Mouse (Mus musculus) thymus, adult 2 months (tissue): ENCODE results near the gene Slc9a9. TPM values are rescaled to one million over a fixed set of nuclear protein-coding genes. Genes with fewer than 3 reads are reported as not detected.

Experiments used
- DNase-seq: peaks from one replicate; pipeline ENCODE4 v3.0.0; 2021
- H3K27ac ChIP-seq: fragments of 200-500 bp; 2 replicates; pipeline ENCODE4 v1.5.1; 2012; ENCODE audit warnings: low read length, control low read depth; ENCODE audit not compliant: control insufficient read depth, insufficient read depth
- H3K27me3 ChIP-seq: fragments of 200-500 bp; 2 replicates; pipeline ENCODE4 v1.6.1; 2012; ENCODE audit warnings: mild to moderate bottlenecking, low read length, moderate library complexity, mixed read lengths; ENCODE audit not compliant: control insufficient read depth, insufficient read depth
- H3K36me3 ChIP-seq: fragments of 200-500 bp; 2 replicates; pipeline ENCODE4 v1.6.1; 2012; ENCODE audit warnings: mild to moderate bottlenecking, low read length, moderate library complexity; ENCODE audit not compliant: control insufficient read depth, insufficient read depth
- H3K4me1 ChIP-seq: fragments of 200-500 bp; replicated peaks from 2 replicates; pipeline ENCODE4 v1.6.1; 2012; ENCODE audit warnings: low read length; ENCODE audit not compliant: control insufficient read depth, insufficient read depth
- H3K4me3 ChIP-seq: fragments of 200-500 bp; 2 replicates; pipeline ENCODE4 v1.5.1; 2012; ENCODE audit warnings: mild to moderate bottlenecking, low read length, control low read depth, moderate library complexity; ENCODE audit not compliant: control insufficient read depth, insufficient read depth
- CTCF ChIP-seq: fragments of 200-500 bp; IDR thresholded peaks from 2 replicates; pipeline ENCODE4 v1.5.1; 2012; ENCODE audit warnings: mild to moderate bottlenecking, control low read depth, low read length, moderate library complexity, borderline replicate concordance; ENCODE audit not compliant: control insufficient read depth, poor library complexity, insufficient read depth; ENCODE audit errors: extremely low read depth
- POLR2A ChIP-seq: fragments of 200-500 bp; IDR thresholded peaks from 2 replicates; pipeline ENCODE4 v1.6.1; 2012; ENCODE audit warnings: mild to moderate bottlenecking, low read length, control low read depth, moderate library complexity; ENCODE audit not compliant: control insufficient read depth, poor library complexity, insufficient read depth; ENCODE audit errors: extremely low read depth
- WGBS: fragments of 180-500 bp; shearing (Covaris S2); methylation state at CpG from one replicate; pipeline ENCODE4 v1.1.7; 2018; 5-methylcytosine and 5-hydroxymethylcytosine counted together
- polyA plus RNA-seq: library from polyadenylated mRNA; depleted of rRNA; stranded (reverse); fragments of >200 nt; gene quantifications from 2 replicates; pipeline ENCODE4 v1.2.3, GENCODE M21; 2012

Slc9a9 gene
- polyA plus RNA-seq, 1 experiment: 49.7 TPM

GRCm38 (mm10) chr9:94732599-94733287, 63.0 kb downstream of the Slc9a9 start:
- no peak overlapping the region for H3K27ac ChIP-seq
- no peaks in the 10 kb centered on the region for H3K4me1 ChIP-seq
- TF ChIP-seq POLR2A: no peak
- TF ChIP-seq CTCF: no peak
- DNase-seq: no peak
- no peaks in the 10 kb centered on the region for H3K36me3 ChIP-seq
- H3K4me3 ChIP-seq: no peak overlapping the region
- WGBS: 88% methylated on average over 8 of the region's 8 CpGs
- no peaks in the 10 kb centered on the region for H3K27me3 ChIP-seq

GRCm38 (mm10) chr9:94734320-94734719, 64.6 kb downstream of the Slc9a9 start:
- Histone ChIP-seq H3K4me3 (no peak overlapping the region), H3K4me1 (no peaks in the 10 kb centered on the region), H3K27ac (no peak overlapping the region), H3K36me3 (no peaks in the 10 kb centered on the region), H3K27me3 (no peaks in the 10 kb centered on the region)
- no peak for DNase-seq
- WGBS: 84% methylated on average over 1 of the region's 1 CpGs
- TF ChIP-seq POLR2A (no peak), CTCF (no peak)

- no peak for TF ChIP-seq POLR2A
- TF ChIP-seq CTCF: no peak
Measured at GRCm38 (mm10) chr9:94737226-94737625, 67.5 kb downstream of the Slc9a9 start.

GRCm38 (mm10) chr9:94738555-94739427, 69.1 kb downstream of the Slc9a9 start:
- Histone ChIP-seq H3K4me1 (no peaks in the 10 kb centered on the region), H3K4me3 (no peak overlapping the region), H3K36me3 (no peaks in the 10 kb centered on the region), H3K27ac (no peak overlapping the region), H3K27me3 (no peaks in the 10 kb centered on the region)
- 58% methylated on average over 6 of the region's 6 CpGs for WGBS
- TF ChIP-seq POLR2A (no peak), CTCF (no peak)
- DNase-seq: peak; percentile 62

More at GRCm38 (mm10) chr9:94737226-94737625, 67.5 kb downstream of the Slc9a9 start:
- no peak for DNase-seq
- Histone ChIP-seq H3K27ac (no peak overlapping the region), H3K4me3 (no peak overlapping the region), H3K4me1 (no peaks in the 10 kb centered on the region), H3K36me3 (no peaks in the 10 kb centered on the region), H3K27me3 (no peaks in the 10 kb centered on the region)
- WGBS: 94% methylated on average over 5 of the region's 5 CpGs

GRCm38 (mm10) chr9:94740841-94741240, 71.1 kb downstream of the Slc9a9 start:
- no peaks in the 10 kb centered on the region for H3K4me1 ChIP-seq
- TF ChIP-seq POLR2A: no peak
- TF ChIP-seq CTCF: no peak
- 91% methylated on average over 3 of the region's 3 CpGs for WGBS

GRCm38 (mm10) chr9:94743291-94743690, 73.6 kb downstream of the Slc9a9 start:
- no peak overlapping the region for H3K27ac ChIP-seq
- H3K4me1 ChIP-seq: no peaks in the 10 kb centered on the region
- TF ChIP-seq CTCF: no peak
- no peak for TF ChIP-seq POLR2A
- H3K4me3 ChIP-seq: no peak overlapping the region
- H3K36me3 ChIP-seq: no peaks in the 10 kb centered on the region
- DNase-seq: no peak
- WGBS: 98% methylated on average over 1 of the region's 1 CpGs
- no peaks in the 10 kb centered on the region for H3K27me3 ChIP-seq

More at GRCm38 (mm10) chr9:94740841-94741240, 71.1 kb downstream of the Slc9a9 start:
- Histone ChIP-seq H3K27ac (no peak overlapping the region), H3K27me3 (no peaks in the 10 kb centered on the region), H3K4me3 (no peak overlapping the region), H3K36me3 (no peaks in the 10 kb centered on the region)
- DNase-seq: no peak
